Comparison of ENCODE assay signal across 8 mouse cellular contexts in genomic region chr7:45856950-45857901, GRCm38 (mm10). TPM values are rescaled to one million over a fixed set of nuclear protein-coding genes. Genes with fewer than 3 reads are reported as not detected.
DNase-seq lines count a peak whose midpoint lies in the region; ATAC-seq lines count a peak whose summit lies in the region.

No protein-coding gene starts in this region.

- H3K36me3 ChIP-seq in megakaryocyte, embryonic 14.5 days (replicated peaks; ENCODE audit: low read length), result no peaks in the 10 kb centered on the region
- no peaks in the 10 kb centered on the region for H3K36me3 ChIP-seq in forebrain, embryonic 10.5 days (replicated peaks)
- H3K36me3 ChIP-seq in midbrain, embryonic 14.5 days (ENCODE audit: control insufficient read depth, insufficient read depth, low read length), result no peaks in the 10 kb centered on the region

- H3K4me2 ChIP-seq in midbrain, embryonic 14.5 days (ENCODE audit: low read length), result peak overlapping the region; percentile 52

- peak overlapping the region; percentile 20; the same call in 1 of the 2 replicates for H3K9ac ChIP-seq in midbrain, embryonic 14.5 days (replicated peaks; ENCODE audit: low read length)

- peaks cover 36% of the 10 kb centered on the region for H3K4me1 ChIP-seq in megakaryocyte, embryonic 14.5 days
- H3K4me1 ChIP-seq in forebrain, embryonic 10.5 days, result peaks cover 39% of the 10 kb centered on the region
- peaks cover 10% of the 10 kb centered on the region for H3K4me1 ChIP-seq in midbrain, embryonic 14.5 days (ENCODE audit: control insufficient read depth, insufficient read depth, low read length)

- 2% methylated on average over 30 of the region's 30 CpGs for WGBS in forebrain, embryonic 10.5 days
- WGBS in midbrain, embryonic 14.5 days, result 4% methylated on average over 30 of the region's 30 CpGs

- peak; percentile 44 for DNase-seq in forebrain, embryonic 10.5 days (ENCODE audit: extremely low spot score, low spot score)
- DNase-seq in kidney, postnatal 14 days, result peak; percentile 14
- DNase-seq in midbrain, embryonic 14.5 days, result peak; percentile 40
- DNase-seq in right cerebral cortex, postnatal 4 days, result no peak
- DNase-seq in B cell, adult 2 months, result no peak

- H3K4me3 ChIP-seq in megakaryocyte, embryonic 14.5 days (replicated peaks), result peak overlapping the region; percentile 84
- peak overlapping the region; percentile 51 for H3K4me3 ChIP-seq in forebrain, embryonic 10.5 days
- H3K4me3 ChIP-seq in midbrain, embryonic 14.5 days (replicated peaks; ENCODE audit: low read depth, low read length), result peak overlapping the region; percentile 25

- no peaks in the 10 kb centered on the region; the same call in 1 of the 2 replicates for H3K9me3 ChIP-seq in megakaryocyte, embryonic 14.5 days
- H3K9me3 ChIP-seq in forebrain, embryonic 10.5 days, result no peaks in the 10 kb centered on the region
- no peaks in the 10 kb centered on the region for H3K9me3 ChIP-seq in midbrain, embryonic 14.5 days (ENCODE audit: control insufficient read depth, low read length)

- peaks cover 94% of the 10 kb centered on the region for H3K27me3 ChIP-seq in megakaryocyte, embryonic 14.5 days (replicated peaks)
- peaks cover 82% of the 10 kb centered on the region for H3K27me3 ChIP-seq in forebrain, embryonic 10.5 days (ENCODE audit: poor library complexity, severe bottlenecking)
- peaks cover 15% of the 10 kb centered on the region for H3K27me3 ChIP-seq in midbrain, embryonic 14.5 days (ENCODE audit: control insufficient read depth, insufficient read depth, low read length)

- ATAC-seq in megakaryocyte, adult 5-6 weeks (ENCODE audit: poor library complexity, severe bottlenecking), result no peak
- ATAC-seq in midbrain, embryonic 14.5 days (ENCODE audit: low FRiP score, low TSS enrichment), result no peak; the same call in 1 of the 2 replicates
- ATAC-seq in frontal cortex, adult (ENCODE audit: low TSS enrichment), result no peak

- H3K27ac ChIP-seq in forebrain, embryonic 10.5 days, result peak overlapping the region; percentile 44; the same call in 1 of the 2 replicates
- H3K27ac ChIP-seq in midbrain, embryonic 14.5 days (replicated peaks; ENCODE audit: low read depth, low read length), result no peak overlapping the region

RNA-seq across cellular contexts. Expression of gene Kdelr1, which starts 15.3 kb away (rescaled TPM):
- polyA plus RNA-seq in megakaryocyte, embryonic 14.5 days (2012; ENCODE audit: insufficient read depth, low replicate concordance), result 331 and 1,292 TPM in 2 replicates
- total RNA-seq in megakaryocyte, adult 5-6 weeks (2015), result 144 and 148 TPM in 2 replicates
- total RNA-seq in megakaryocyte, adult 5-6 weeks (2017), result 70.0 and 72.5 TPM in 2 replicates
- 34.1 and 37.0 TPM in 2 replicates for polyA plus RNA-seq in forebrain, embryonic 10.5 days (2016; fragmentation: Nextera tagmentation; extraction: Ambion mirVana)
- 99.1 and 126 TPM in 2 replicates for polyA plus RNA-seq in midbrain, embryonic 14.5 days (2014; fragmentation: Nextera tagmentation; extraction: Ambion mirVana)

RNA-seq across cellular contexts. Expression of gene Grin2d, which starts 21.0 kb away (rescaled TPM):
- 0.31 and 2.6 TPM in 2 replicates for polyA plus RNA-seq in megakaryocyte, embryonic 14.5 days (2012; ENCODE audit: insufficient read depth, low replicate concordance)
- total RNA-seq in megakaryocyte, adult 5-6 weeks (2015), result 0.14 and 0.16 TPM in 2 replicates
- total RNA-seq in megakaryocyte, adult 5-6 weeks (2017), result 0.04 and 0.07 TPM in 2 replicates
- polyA plus RNA-seq in forebrain, embryonic 10.5 days (2016; fragmentation: Nextera tagmentation; extraction: Ambion mirVana), result 0.09 TPM in 2 replicates
- 2.3 and 4.4 TPM in 2 replicates for polyA plus RNA-seq in midbrain, embryonic 14.5 days (2014; fragmentation: Nextera tagmentation; extraction: Ambion mirVana)

RNA-seq across cellular contexts. Expression of gene Grwd1, which starts 26.5 kb away (rescaled TPM):
- 6.0 and 20.5 TPM in 2 replicates for polyA plus RNA-seq in megakaryocyte, embryonic 14.5 days (2012; ENCODE audit: insufficient read depth, low replicate concordance)
- 3.5 and 6.5 TPM in 2 replicates for total RNA-seq in megakaryocyte, adult 5-6 weeks (2015)
- 2.6 and 3.9 TPM in 2 replicates for total RNA-seq in megakaryocyte, adult 5-6 weeks (2017)
- 132 and 137 TPM in 2 replicates for polyA plus RNA-seq in forebrain, embryonic 10.5 days (2016; fragmentation: Nextera tagmentation; extraction: Ambion mirVana)
- polyA plus RNA-seq in midbrain, embryonic 14.5 days (2014; fragmentation: Nextera tagmentation; extraction: Ambion mirVana), result 37.2 and 37.4 TPM in 2 replicates

RNA-seq across cellular contexts. Expression of gene Kcnj14, which starts 32.6 kb away (rescaled TPM):
- 0.08 and 0.82 TPM in 2 replicates for polyA plus RNA-seq in megakaryocyte, embryonic 14.5 days (2012; ENCODE audit: insufficient read depth, low replicate concordance)
- total RNA-seq in megakaryocyte, adult 5-6 weeks (2015), result not detected in 2 replicates
- total RNA-seq in megakaryocyte, adult 5-6 weeks (2017), result 0.16 TPM in 1 of 2 replicates, not detected in the other
- 0.76 and 0.78 TPM in 2 replicates for polyA plus RNA-seq in forebrain, embryonic 10.5 days (2016; fragmentation: Nextera tagmentation; extraction: Ambion mirVana)
- polyA plus RNA-seq in midbrain, embryonic 14.5 days (2014; fragmentation: Nextera tagmentation; extraction: Ambion mirVana), result 0.63 and 0.88 TPM in 2 replicates

RNA-seq across cellular contexts. Expression of gene Syngr4, which starts 39.3 kb away (rescaled TPM):
- polyA plus RNA-seq in megakaryocyte, embryonic 14.5 days (2012; ENCODE audit: insufficient read depth, low replicate concordance), result 2.7 and 6.4 TPM in 2 replicates
- total RNA-seq in megakaryocyte, adult 5-6 weeks (2015), result 1.2 and 1.4 TPM in 2 replicates
- not detected in 2 replicates for total RNA-seq in megakaryocyte, adult 5-6 weeks (2017)
- 1.3 and 1.9 TPM in 2 replicates for polyA plus RNA-seq in forebrain, embryonic 10.5 days (2016; fragmentation: Nextera tagmentation; extraction: Ambion mirVana)
- not detected in 2 replicates for polyA plus RNA-seq in midbrain, embryonic 14.5 days (2014; fragmentation: Nextera tagmentation; extraction: Ambion mirVana)

Comparison
In these comparisons a context has a peak if more than half of its experiments do, and no peak if none do; other contexts are left out.
1. H3K4me3 ChIP-seq: peak in every context shown above with its lines; median percentile 84 in megakaryocyte, embryonic 14.5 days; 51 in forebrain, embryonic 10.5 days; 25 in midbrain, embryonic 14.5 days.
2. DNase-seq: peak in forebrain, embryonic 10.5 days (single experiment), kidney, postnatal 14 days (single experiment) and midbrain, embryonic 14.5 days (single experiment); none in right cerebral cortex, postnatal 4 days (single experiment) and B cell, adult 2 months (0 of 2).